Mouse (Mus musculus) forelimb bud, embryonic 11.5 days (tissue): ENCODE data around the gene Syt3.

ENCODE experiments used
- DNase-seq: peaks from one replicate; pipeline ENCODE4 v3.0.0-alpha.2; 2012; ENCODE audit warnings: low read depth, low spot score

Syt3 gene

GRCm38 (mm10) chr7:44443268-44444173 is 59.6 kb downstream of the Syt3 start:
- no peak for DNase-seq

- no peak for DNase-seq
Measured at GRCm38 (mm10) chr7:44444886-44445527, 61.1 kb downstream of the Syt3 start.

GRCm38 (mm10) chr7:44445528-44445923 is 61.6 kb downstream of the Syt3 start:
- no peak for DNase-seq

- DNase-seq, result no peak
Measured at GRCm38 (mm10) chr7:44446070-44446855, 62.4 kb downstream of the Syt3 start.
